Mouse (Mus musculus) right cerebral cortex, postnatal 4 days (tissue): ENCODE data around the gene Zfp207.
"Not testable (repeated sequence)": the region's sequence is repeated elsewhere in the genome, so short reads cannot be mapped to it uniquely, and the experiment has no call there.

ENCODE experiments used
- DNase-seq: peaks from one replicate; pipeline ENCODE4 v3.0.0-alpha.2; 2022

The Zfp207 gene

GRCm38 (mm10) chr11:80417085-80417484 lies 34.0 kb downstream of the Zfp207 start:
- no peak for DNase-seq

- no peak for DNase-seq
Measured at GRCm38 (mm10) chr11:80419743-80420142, 36.7 kb downstream of the Zfp207 start.

- DNase-seq, result no peak
Measured at GRCm38 (mm10) chr11:80420202-80420984, 37.3 kb downstream of the Zfp207 start.

- DNase-seq, result no peak
Measured at GRCm38 (mm10) chr11:80421421-80422047, 38.5 kb downstream of the Zfp207 start.

- DNase-seq, result no peak
Measured at GRCm38 (mm10) chr11:80424691-80425090, 41.6 kb downstream of the Zfp207 start.

- DNase-seq, result no peak
Measured at GRCm38 (mm10) chr11:80425247-80425778, 42.2 kb downstream of the Zfp207 start.

GRCm38 (mm10) chr11:80426029-80426813 lies 43.1 kb downstream of the Zfp207 start:
- DNase-seq, result not testable (repeated sequence)

GRCm38 (mm10) chr11:80428381-80429008 lies 45.4 kb downstream of the Zfp207 start, which contains the start of gene Psmd11:
TSS of gene Psmd11 (plus strand) at chr11:80428615.
- DNase-seq, result peak; percentile 94

- DNase-seq, result no peak
Measured at GRCm38 (mm10) chr11:80429009-80429475, 46.0 kb downstream of the Zfp207 start.

- DNase-seq, result no peak
Measured at GRCm38 (mm10) chr11:80429500-80430166, 46.6 kb downstream of the Zfp207 start.

GRCm38 (mm10) chr11:80430366-80430910 lies 47.4 kb downstream of the Zfp207 start:
- DNase-seq, result no peak

GRCm38 (mm10) chr11:80446916-80447315 lies 63.8 kb downstream of the Zfp207 start:
- no peak for DNase-seq

- no peak for DNase-seq
Measured at GRCm38 (mm10) chr11:80449859-80450258, 66.8 kb downstream of the Zfp207 start.

GRCm38 (mm10) chr11:80452242-80452641 lies 69.2 kb downstream of the Zfp207 start:
- DNase-seq, result no peak

- no peak for DNase-seq
Measured at GRCm38 (mm10) chr11:80453198-80453597, 70.1 kb downstream of the Zfp207 start.
